Mouse (Mus musculus): ENCODE results near the gene Foxk1.

Gene Foxk1

GRCm38 (mm10) chr5:142417104-142417503 is 15.8 kb downstream of the Foxk1 start:
- peak in 1 of 2 experiments; percentile 39 for DNase-seq (ENCODE audit: low spot score in 2 of 2)

- DNase-seq (ENCODE audit: low spot score in 2 of 2): no peak
Measured at GRCm38 (mm10) chr5:142417876-142418275, 16.6 kb downstream of the Foxk1 start.

- DNase-seq (ENCODE audit: low spot score in 2 of 2): no peak
Measured at GRCm38 (mm10) chr5:142418419-142418818, 17.1 kb downstream of the Foxk1 start.

- DNase-seq (ENCODE audit: low spot score in 2 of 2): no peak
Measured at GRCm38 (mm10) chr5:142420317-142420716, 19.0 kb downstream of the Foxk1 start.

GRCm38 (mm10) chr5:142420920-142421319 is 19.6 kb downstream of the Foxk1 start:
- no peak for DNase-seq (ENCODE audit: low spot score in 2 of 2)

- DNase-seq (ENCODE audit: low spot score in 2 of 2): no peak
Measured at GRCm38 (mm10) chr5:142421886-142422285, 20.6 kb downstream of the Foxk1 start.

- no peak for DNase-seq (ENCODE audit: low spot score in 2 of 2)
Measured at GRCm38 (mm10) chr5:142423141-142423540, 21.8 kb downstream of the Foxk1 start.

- DNase-seq (ENCODE audit: low spot score in 2 of 2): no peak
Measured at GRCm38 (mm10) chr5:142423701-142424100, 22.4 kb downstream of the Foxk1 start.

- DNase-seq (ENCODE audit: low spot score in 2 of 2): no peak
Measured at GRCm38 (mm10) chr5:142424627-142425349, 23.5 kb downstream of the Foxk1 start.

GRCm38 (mm10) chr5:142426476-142426875 is 25.2 kb downstream of the Foxk1 start:
- no peak for DNase-seq (ENCODE audit: low spot score in 2 of 2)

- DNase-seq (ENCODE audit: low spot score in 2 of 2): no peak
Measured at GRCm38 (mm10) chr5:142427876-142428275, 26.6 kb downstream of the Foxk1 start.

- DNase-seq (ENCODE audit: low spot score in 2 of 2): no peak
Measured at GRCm38 (mm10) chr5:142428691-142429090, 27.4 kb downstream of the Foxk1 start.

GRCm38 (mm10) chr5:142431029-142431428 is 29.7 kb downstream of the Foxk1 start:
- no peak for DNase-seq (ENCODE audit: low spot score in 2 of 2)

- DNase-seq (ENCODE audit: low spot score in 2 of 2): no peak
Measured at GRCm38 (mm10) chr5:142431811-142432434, 30.6 kb downstream of the Foxk1 start.

- no peak for DNase-seq (ENCODE audit: low spot score in 2 of 2)
Measured at GRCm38 (mm10) chr5:142432695-142433094, 31.4 kb downstream of the Foxk1 start.

- DNase-seq (ENCODE audit: low spot score in 2 of 2): no peak
Measured at GRCm38 (mm10) chr5:142434052-142434451, 32.8 kb downstream of the Foxk1 start.

- no peak for DNase-seq (ENCODE audit: low spot score in 2 of 2)
Measured at GRCm38 (mm10) chr5:142435736-142436135, 34.4 kb downstream of the Foxk1 start.

GRCm38 (mm10) chr5:142438380-142438938 is 37.2 kb downstream of the Foxk1 start:
- DNase-seq (ENCODE audit: low spot score in 2 of 2): no peak

GRCm38 (mm10) chr5:142439911-142440432 is 38.7 kb downstream of the Foxk1 start:
- peak in 1 of 2 experiments; percentile 22 for DNase-seq (ENCODE audit: low spot score in 2 of 2)

- DNase-seq (ENCODE audit: low spot score in 2 of 2): peak; percentile 74 to 81
Measured at GRCm38 (mm10) chr5:142440451-142441147, 39.3 kb downstream of the Foxk1 start.

GRCm38 (mm10) chr5:142441332-142442044 is 40.2 kb downstream of the Foxk1 start:
- peak in 1 of 2 experiments; percentile 30 for DNase-seq (ENCODE audit: low spot score in 2 of 2)
